Mouse (Mus musculus): ENCODE results near the gene Lefty1. TPM values are rescaled to one million over a fixed set of nuclear protein-coding genes. Genes with fewer than 3 reads are reported as not detected.
A peak's percentile ranks its signal among the peaks of the same experiment; 100 is the strongest.
"Not testable (repeated sequence)": the region's sequence is repeated elsewhere in the genome, so short reads cannot be mapped to it uniquely, and the experiment has no call there.

Gene Lefty1
- polyA plus RNA-seq, 1 experiment from 2014 or later, result 1.5 TPM

- Histone ChIP-seq H3K36me3 (ENCODE audit: control insufficient read depth, insufficient read depth) (no peaks in the 10 kb centered on the region), H3K9ac (ENCODE audit: low read length) (no peak overlapping the region), H3K4me3 (ENCODE audit: low read length) (no peak overlapping the region), H3K27ac (ENCODE audit: low read length) (no peak overlapping the region), H3K27me3 (ENCODE audit: control insufficient read depth, insufficient read depth, low read length) (peaks cover 27% of the 10 kb centered on the region), H3K9me3 (replicated peaks; ENCODE audit: control insufficient read depth, low read length) (no peaks in the 10 kb centered on the region), H3K4me2 (ENCODE audit: low read depth, low read length) (no peak overlapping the region), H3K4me1 (ENCODE audit: control insufficient read depth, insufficient read depth, low read length) (no peaks in the 10 kb centered on the region)
- 60% methylated on average over 3 of the region's 3 CpGs for WGBS
- ATAC-seq (replicated peaks; ENCODE audit: extremely low read depth, insufficient read depth, low FRiP score), result no peak
These were observed 3.7 kb upstream of the Lefty1 start for GRCm38 (mm10) chr1:180931106-180931505.

- Histone ChIP-seq H3K27ac (ENCODE audit: low read length) (no peak overlapping the region), H3K4me2 (ENCODE audit: low read depth, low read length) (no peak overlapping the region), H3K4me3 (ENCODE audit: low read length) (no peak overlapping the region), H3K9ac (ENCODE audit: low read length) (no peak overlapping the region), H3K27me3 (ENCODE audit: control insufficient read depth, insufficient read depth, low read length) (peaks cover 33% of the 10 kb centered on the region), H3K36me3 (ENCODE audit: control insufficient read depth, insufficient read depth) (no peaks in the 10 kb centered on the region), H3K9me3 (replicated peaks; ENCODE audit: control insufficient read depth, low read length) (no peaks in the 10 kb centered on the region), H3K4me1 (ENCODE audit: control insufficient read depth, insufficient read depth, low read length) (no peaks in the 10 kb centered on the region; the same call in 1 of the 2 replicates)
- no peak for ATAC-seq (replicated peaks; ENCODE audit: extremely low read depth, insufficient read depth, low FRiP score)
- WGBS, result 40% methylated on average over 6 of the region's 6 CpGs
These were observed 1.2 kb upstream of the Lefty1 start for GRCm38 (mm10) chr1:180933659-180934058.

- H3K4me3 ChIP-seq (ENCODE audit: low read length), result peak overlapping the region; percentile 43
- peak; percentile 73 for ATAC-seq (replicated peaks; ENCODE audit: extremely low read depth, insufficient read depth, low FRiP score)
- H3K27me3 ChIP-seq (ENCODE audit: control insufficient read depth, insufficient read depth, low read length), result peaks cover 33% of the 10 kb centered on the region
- not testable (repeated sequence) for H3K27ac ChIP-seq (ENCODE audit: low read length); H3K9me3 ChIP-seq (replicated peaks; ENCODE audit: control insufficient read depth, low read length); H3K36me3 ChIP-seq (ENCODE audit: control insufficient read depth, insufficient read depth); H3K4me1 ChIP-seq (ENCODE audit: control insufficient read depth, insufficient read depth, low read length)
- 4% methylated on average over 37 of the region's 41 CpGs for WGBS
- H3K9ac ChIP-seq (ENCODE audit: low read length), result peak overlapping the region; percentile 59; the same call in 1 of the 2 replicates
- peak overlapping the region; percentile 68 for H3K4me2 ChIP-seq (ENCODE audit: low read depth, low read length)
These were observed 2.0 kb downstream of the Lefty1 start for GRCm38 (mm10) chr1:180936610-180937398.

- not testable (repeated sequence) for ATAC-seq (replicated peaks; ENCODE audit: extremely low read depth, insufficient read depth, low FRiP score); H3K4me1 ChIP-seq (ENCODE audit: control insufficient read depth, insufficient read depth, low read length); H3K36me3 ChIP-seq (ENCODE audit: control insufficient read depth, insufficient read depth); H3K9ac ChIP-seq (ENCODE audit: low read length); H3K4me3 ChIP-seq (ENCODE audit: low read length); H3K4me2 ChIP-seq (ENCODE audit: low read depth, low read length); H3K9me3 ChIP-seq (replicated peaks; ENCODE audit: control insufficient read depth, low read length); H3K27ac ChIP-seq (ENCODE audit: low read length)
- H3K27me3 ChIP-seq (ENCODE audit: control insufficient read depth, insufficient read depth, low read length), result peaks cover 33% of the 10 kb centered on the region
- 65% methylated on average over 13 of the region's 13 CpGs for WGBS
These were observed 2.8 kb downstream of the Lefty1 start for GRCm38 (mm10) chr1:180937631-180938030.

- ATAC-seq (replicated peaks; ENCODE audit: extremely low read depth, insufficient read depth, low FRiP score), result not testable (repeated sequence)
- peaks cover 29% of the 10 kb centered on the region for H3K27me3 ChIP-seq (ENCODE audit: control insufficient read depth, insufficient read depth, low read length)
These were observed 4.0 kb downstream of the Lefty1 start for GRCm38 (mm10) chr1:180938781-180939180.

GRCm38 (mm10) chr1:180940776-180941460 lies 6.1 kb downstream of the Lefty1 start:
- Histone ChIP-seq H3K4me1 (ENCODE audit: control insufficient read depth, insufficient read depth, low read length) (peaks cover 33% of the 10 kb centered on the region), H3K4me3 (ENCODE audit: low read length) (peak overlapping the region; percentile 91; the same call in 1 of the 2 replicates), H3K9me3 (replicated peaks; ENCODE audit: control insufficient read depth, low read length) (no peaks in the 10 kb centered on the region), H3K9ac (ENCODE audit: low read length) (peak overlapping the region; percentile 94; the same call in 1 of the 2 replicates), H3K27me3 (ENCODE audit: control insufficient read depth, insufficient read depth, low read length) (peaks cover 7% of the 10 kb centered on the region), H3K4me2 (ENCODE audit: low read depth, low read length) (peak overlapping the region; percentile 96; the same call in 1 of the 2 replicates), H3K27ac (ENCODE audit: low read length) (peak overlapping the region; percentile 93; the same call in 1 of the 2 replicates), H3K36me3 (ENCODE audit: control insufficient read depth, insufficient read depth) (no peaks in the 10 kb centered on the region)
- 85% methylated on average over 7 of the region's 7 CpGs for WGBS
- no peak for ATAC-seq (replicated peaks; ENCODE audit: extremely low read depth, insufficient read depth, low FRiP score)

More at GRCm38 (mm10) chr1:180938781-180939180, 4.0 kb downstream of the Lefty1 start:
- 79% methylated on average over 2 of the region's 2 CpGs for WGBS
- peaks cover 17% of the 10 kb centered on the region for H3K4me1 ChIP-seq (ENCODE audit: control insufficient read depth, insufficient read depth, low read length)
- H3K4me3 ChIP-seq (ENCODE audit: low read length); H3K9ac ChIP-seq (ENCODE audit: low read length); H3K36me3 ChIP-seq (ENCODE audit: control insufficient read depth, insufficient read depth); H3K4me2 ChIP-seq (ENCODE audit: low read depth, low read length); H3K9me3 ChIP-seq (replicated peaks; ENCODE audit: control insufficient read depth, low read length); H3K27ac ChIP-seq (ENCODE audit: low read length): not testable (repeated sequence)

GRCm38 (mm10) chr1:180941726-180942125 lies 6.9 kb downstream of the Lefty1 start:
- Histone ChIP-seq H3K9me3 (replicated peaks; ENCODE audit: control insufficient read depth, low read length) (no peaks in the 10 kb centered on the region), H3K27ac (ENCODE audit: low read length) (peak overlapping the region; percentile 93), H3K27me3 (ENCODE audit: control insufficient read depth, insufficient read depth, low read length) (peaks cover 4% of the 10 kb centered on the region; the same call in 1 of the 2 replicates), H3K9ac (ENCODE audit: low read length) (peak overlapping the region; percentile 94), H3K4me2 (ENCODE audit: low read depth, low read length) (peak overlapping the region; percentile 96), H3K4me3 (ENCODE audit: low read length) (peak overlapping the region; percentile 91), H3K36me3 (ENCODE audit: control insufficient read depth, insufficient read depth) (no peaks in the 10 kb centered on the region), H3K4me1 (ENCODE audit: control insufficient read depth, insufficient read depth, low read length) (peaks cover 40% of the 10 kb centered on the region)
- ATAC-seq (replicated peaks; ENCODE audit: extremely low read depth, insufficient read depth, low FRiP score), result no peak
- 5% methylated on average over 18 of the region's 18 CpGs for WGBS

GRCm38 (mm10) chr1:180942166-180943031 lies 7.6 kb downstream of the Lefty1 start, which contains the start of gene Tmem63a:
Tmem63a (plus strand) TSS chr1:180942344.
- H3K9ac ChIP-seq (ENCODE audit: low read length), result peak within 1 kb of the TSS; percentile 94
- ATAC-seq (replicated peaks; ENCODE audit: extremely low read depth, insufficient read depth, low FRiP score), result peak; percentile 76
- no peaks in the 10 kb centered on the region for H3K9me3 ChIP-seq (replicated peaks; ENCODE audit: control insufficient read depth, low read length)
- peak within 1 kb of the TSS; percentile 91 for H3K4me3 ChIP-seq (ENCODE audit: low read length)
- peak within 1 kb of the TSS; percentile 96 for H3K4me2 ChIP-seq (ENCODE audit: low read depth, low read length)
- WGBS, result under 1% methylated on average over 72 of the region's 73 CpGs
- peaks cover 4% of the 10 kb centered on the region; the same call in 1 of the 2 replicates for H3K27me3 ChIP-seq (ENCODE audit: control insufficient read depth, insufficient read depth, low read length)
- peak within 1 kb of the TSS; percentile 93 for H3K27ac ChIP-seq (ENCODE audit: low read length)
- H3K4me1 ChIP-seq (ENCODE audit: control insufficient read depth, insufficient read depth, low read length), result peaks cover 40% of the 10 kb centered on the region
- H3K36me3 ChIP-seq (ENCODE audit: control insufficient read depth, insufficient read depth), result no peaks in the 10 kb centered on the region

All from heart, embryonic 16.5 days (tissue).